Mouse (Mus musculus) liver, embryonic 13.5 days (tissue): Measurements from ENCODE around the gene Fbxl15. TPM values are rescaled to one million over a fixed set of nuclear protein-coding genes. Genes with fewer than 3 reads are reported as not detected.

ENCODE experiments used
- ATAC-seq: fragments of 200-750 bp; cut with Nextera tagmentation; 2 replicates; pipeline ENCODE4 v1.8.0; 2017; ENCODE audit warnings: low read depth, mild to moderate bottlenecking, moderate number of reproducible peaks, moderate library complexity
- DNase-seq: peaks from one replicate; pipeline ENCODE4 v3.0.0; 2022
- H3K27ac ChIP-seq: fragments of 300-500 bp; sonication (generic); 2 replicates; pipeline ENCODE4 v1.5.1; 2015; ENCODE audit warnings: moderate library complexity, mild to moderate bottlenecking, inconsistent platforms
- H3K27me3 ChIP-seq: fragments of 300-500 bp; sonication (generic); 2 replicates; pipeline ENCODE4 v1.6.1; 2015; ENCODE audit warnings: mild to moderate bottlenecking, inconsistent platforms
- H3K36me3 ChIP-seq: fragments of 300-500 bp; sonication (generic); 2 replicates; pipeline ENCODE4 v1.6.1; 2015; ENCODE audit warnings: mild to moderate bottlenecking, inconsistent platforms
- H3K4me1 ChIP-seq: fragments of 300-500 bp; sonication (generic); replicated peaks from 2 replicates; pipeline ENCODE4 v1.6.1; 2015; ENCODE audit warnings: inconsistent platforms
- H3K4me2 ChIP-seq: fragments of 300-500 bp; sonication (generic); 2 replicates; pipeline ENCODE4 v1.6.1; 2015; ENCODE audit warnings: inconsistent platforms, mild to moderate bottlenecking, moderate library complexity
- H3K4me3 ChIP-seq: fragments of 300-500 bp; sonication (generic); replicated peaks from 2 replicates; pipeline ENCODE4 v1.5.1; 2015; ENCODE audit warnings: mild to moderate bottlenecking, inconsistent platforms
- H3K9ac ChIP-seq: fragments of 300-500 bp; sonication (generic); 2 replicates; pipeline ENCODE4 v1.6.1; 2015; ENCODE audit warnings: mild to moderate bottlenecking, inconsistent platforms
- H3K9me3 ChIP-seq: fragments of 300-500 bp; sonication (generic); replicated peaks from 2 replicates; pipeline ENCODE4 v1.6.1; 2016; ENCODE audit warnings: inconsistent platforms
- WGBS: fragments of 180-500 bp; shearing (Covaris S2); methylation state at CpG from one replicate; pipeline ENCODE4 v1.1.7; 2015; ENCODE audit not compliant: insufficient replicate concordance; 5-methylcytosine and 5-hydroxymethylcytosine counted together
- polyA plus RNA-seq: library from polyadenylated mRNA; unstranded; fragments of >200 nt; fragmentation: Nextera tagmentation; extraction: Ambion mirVana; gene quantifications from 2 replicates; pipeline ENCODE4 v1.2.1, GENCODE M21; 2015

Fbxl15 gene
- polyA plus RNA-seq: 11.2 and 12.1 TPM in 2 replicates

DNA sequence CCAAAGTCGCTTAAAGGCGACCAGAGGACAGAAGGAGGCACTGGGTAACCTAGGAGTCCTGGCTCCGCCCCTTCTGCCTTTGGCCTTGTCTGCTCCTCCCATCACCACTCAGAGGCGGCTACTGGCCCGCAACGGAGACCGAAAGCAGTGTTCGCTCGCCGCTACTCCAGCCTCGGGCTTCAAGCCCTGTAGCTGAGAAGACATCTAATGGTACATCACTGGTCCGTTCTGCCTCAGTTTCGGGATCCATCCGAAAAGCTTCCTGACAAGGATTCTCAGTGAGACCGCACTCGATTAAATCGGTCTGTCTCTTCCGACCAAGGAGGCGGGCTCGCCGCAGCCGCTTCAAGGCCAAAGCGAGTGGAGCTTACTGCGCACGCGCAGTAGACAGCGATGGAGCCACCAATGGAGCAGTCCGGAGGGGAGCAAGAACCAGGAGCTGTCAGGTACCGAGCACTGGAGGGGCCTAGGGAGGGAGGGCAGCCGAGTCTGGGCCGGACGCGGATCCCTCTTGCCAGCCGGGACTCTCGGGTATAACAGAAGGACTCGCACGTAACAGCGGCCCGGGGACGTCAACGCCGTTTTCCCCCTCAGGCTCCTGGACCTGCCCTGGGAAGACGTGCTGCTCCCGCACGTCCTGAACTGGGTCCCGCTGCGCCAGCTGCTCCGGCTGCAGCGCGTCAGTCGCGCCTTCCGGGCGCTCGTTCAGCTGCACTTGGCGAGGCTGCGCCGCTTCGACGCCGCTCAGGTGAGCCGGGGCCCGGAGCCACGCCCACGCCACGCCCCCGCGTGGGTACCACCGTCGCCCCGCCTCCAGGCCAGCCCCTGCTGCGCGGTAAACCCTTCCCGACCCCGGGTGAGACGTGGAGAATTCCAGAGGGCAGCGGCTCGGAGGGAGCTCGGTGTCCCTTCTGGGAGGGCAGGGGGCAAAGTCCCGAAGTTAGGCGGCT is at the start of gene Fbxl15:
Fbxl15 (plus strand) TSS at position 104 of the 950 bp plus-strand sequence.
- WGBS: under 1% methylated on average over 81 of the region's 81 CpGs
- Histone ChIP-seq H3K9ac (peak within 1 kb of the TSS; percentile 83), H3K4me2 (peak within 1 kb of the TSS; percentile 100), H3K27me3 (peaks cover 48% of the 10 kb centered on the region), H3K36me3 (peaks cover 20% of the 10 kb centered on the region), H3K27ac (peak within 1 kb of the TSS; percentile 91), H3K4me3 (peak within 1 kb of the TSS; percentile 82), H3K9me3 (no peaks in the 10 kb centered on the region), H3K4me1 (peaks cover 46% of the 10 kb centered on the region)
- peak; percentile 88 for DNase-seq
- ATAC-seq: peak; percentile 87

DNA sequence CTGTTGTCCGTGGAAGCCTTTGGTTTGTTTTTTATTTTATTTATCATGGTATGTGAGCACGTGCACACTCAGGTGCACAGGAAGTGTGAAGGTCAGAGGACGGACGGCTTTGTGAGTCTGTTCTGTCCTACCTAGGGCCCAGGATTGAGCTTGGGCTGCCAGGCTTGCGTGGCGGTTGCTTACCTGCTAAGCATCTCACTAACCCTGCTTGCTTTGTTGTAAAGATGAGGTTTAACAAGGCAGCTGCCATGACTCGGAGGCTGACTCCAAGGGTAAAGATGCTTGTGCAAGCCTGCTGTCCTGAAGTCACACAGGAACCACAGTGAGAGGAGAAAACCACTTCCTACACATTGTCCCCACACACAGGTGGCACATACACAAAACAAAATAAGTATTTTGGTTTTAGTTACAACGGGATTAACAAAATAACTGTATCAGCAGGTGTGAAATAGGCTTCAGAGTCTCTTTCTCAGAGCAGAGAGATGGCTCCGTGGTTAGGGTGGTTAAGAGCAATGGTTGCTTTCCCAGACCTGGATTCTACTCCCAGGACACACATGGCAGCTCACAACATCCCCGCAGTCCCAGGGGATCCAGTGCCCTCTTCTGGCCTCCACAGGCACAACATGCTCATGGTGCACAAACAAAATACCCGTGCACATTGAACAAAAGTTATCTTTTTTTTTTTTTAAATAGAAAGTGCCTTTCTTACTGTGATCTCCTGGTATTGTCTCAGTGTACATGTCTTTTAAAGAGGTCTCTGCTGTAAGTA is 45.7 kb upstream of the Fbxl15 start:
- H3K9me3 ChIP-seq: no peaks in the 10 kb centered on the region
- H3K4me2 ChIP-seq: no peak overlapping the region
- DNase-seq: no peak
- H3K27ac ChIP-seq: no peak overlapping the region
- no peak overlapping the region for H3K4me3 ChIP-seq
- 85% methylated on average over 11 of the region's 11 CpGs for WGBS
- peaks cover 77% of the 10 kb centered on the region for H3K36me3 ChIP-seq
- H3K27me3 ChIP-seq: no peaks in the 10 kb centered on the region
- no peaks in the 10 kb centered on the region for H3K4me1 ChIP-seq
- ATAC-seq: no peak
- H3K9ac ChIP-seq: no peak overlapping the region

DNA sequence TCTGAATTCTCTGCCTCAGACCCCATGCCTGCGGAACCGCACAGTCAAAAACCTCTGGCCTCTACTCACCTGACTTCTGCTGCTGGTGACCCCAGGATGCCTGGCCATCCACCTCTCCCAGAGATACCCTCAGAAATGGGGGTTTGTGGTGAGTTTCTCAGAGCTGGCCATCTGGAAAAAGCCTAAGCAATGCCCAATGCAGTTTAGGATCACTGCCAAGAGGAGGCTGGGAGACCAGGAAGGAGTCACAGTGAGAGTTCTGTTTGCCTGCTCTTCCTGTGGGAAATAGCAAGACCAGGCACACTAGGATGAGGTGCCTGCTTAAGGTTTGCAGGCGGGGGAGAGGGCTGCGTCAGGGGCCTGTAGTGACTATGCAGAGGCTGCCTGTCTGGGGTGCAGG is 43.3 kb upstream of the Fbxl15 start:
- Histone ChIP-seq H3K27me3 (no peaks in the 10 kb centered on the region), H3K9me3 (no peaks in the 10 kb centered on the region), H3K4me2 (no peak overlapping the region), H3K36me3 (peaks cover 66% of the 10 kb centered on the region), H3K9ac (no peak overlapping the region), H3K4me1 (no peaks in the 10 kb centered on the region), H3K4me3 (no peak overlapping the region), H3K27ac (no peak overlapping the region)
- ATAC-seq: no peak
- WGBS: 87% methylated on average over 4 of the region's 4 CpGs
- DNase-seq: no peak

DNA sequence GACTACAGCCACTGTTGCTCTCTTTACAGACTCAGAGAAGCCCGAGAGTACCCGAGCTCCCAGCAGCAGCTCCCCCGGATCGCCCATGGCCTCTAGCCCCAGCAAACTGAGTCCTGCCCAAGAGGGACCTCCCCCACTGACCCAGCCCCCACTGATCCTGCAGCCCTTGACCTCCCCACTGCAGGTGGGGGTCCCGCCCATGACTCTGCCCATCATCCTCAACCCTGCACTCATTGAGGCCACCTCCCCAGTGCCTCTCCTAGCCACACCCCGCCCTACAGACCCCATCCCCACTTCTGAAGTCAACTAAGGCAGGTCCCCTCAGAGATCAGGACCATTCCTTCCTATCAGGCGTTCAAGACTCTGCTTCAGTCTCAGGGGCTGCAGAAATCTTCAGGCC is 42.4 kb upstream of the Fbxl15 start:
- H3K27ac ChIP-seq: no peak overlapping the region
- H3K27me3 ChIP-seq: no peaks in the 10 kb centered on the region
- H3K36me3 ChIP-seq: peaks cover 57% of the 10 kb centered on the region
- no peak for DNase-seq
- no peaks in the 10 kb centered on the region for H3K4me1 ChIP-seq
- no peak overlapping the region for H3K4me2 ChIP-seq
- H3K4me3 ChIP-seq: no peak overlapping the region
- H3K9ac ChIP-seq: no peak overlapping the region
- no peaks in the 10 kb centered on the region for H3K9me3 ChIP-seq
- WGBS: 70% methylated on average over 7 of the region's 7 CpGs
- ATAC-seq: no peak

DNA sequence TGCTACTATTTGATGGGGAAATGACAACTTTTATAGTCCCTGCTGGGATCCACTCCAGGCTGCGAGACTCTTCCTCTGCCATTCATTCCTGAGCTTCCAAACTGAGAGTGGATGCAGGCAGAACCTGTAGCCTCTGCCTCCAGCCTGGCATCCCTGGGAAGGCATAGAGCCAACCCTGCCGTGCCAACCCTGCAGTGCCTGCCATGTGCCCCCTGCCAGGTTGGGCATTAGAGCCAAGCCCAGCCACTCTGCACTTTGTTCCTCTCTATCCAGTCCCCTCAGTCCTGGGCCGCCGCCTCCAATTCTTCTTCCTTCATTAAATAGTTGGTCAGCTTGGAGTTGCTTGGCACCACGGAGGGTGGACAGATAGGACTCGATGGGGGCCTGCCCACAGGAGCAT is 41.9 kb upstream of the Fbxl15 start:
- 0 out of 2 replicates have a peak, but pooled peaks cover under 1% of the 10 kb centered on the region for H3K27me3 ChIP-seq

DNA sequence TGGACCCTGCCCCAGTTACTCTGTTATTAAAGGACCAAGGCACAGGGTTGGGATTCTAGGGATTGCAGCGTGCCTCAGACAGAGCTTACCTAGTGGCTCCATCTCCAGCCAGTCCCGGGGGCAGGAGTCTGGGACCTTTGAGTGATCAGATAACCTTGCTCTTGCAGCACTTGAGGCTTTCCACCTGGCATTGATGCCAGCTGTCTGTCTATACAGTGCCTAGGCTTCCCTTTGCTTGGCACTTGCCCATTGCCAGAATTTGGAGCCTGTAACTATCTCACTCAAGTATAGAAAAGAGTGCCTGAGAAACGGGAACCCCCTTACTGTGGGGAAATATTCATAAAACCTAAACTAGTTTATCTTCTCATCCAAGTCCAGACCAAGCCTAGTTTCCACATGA is 41.1 kb upstream of the Fbxl15 start:
- Histone ChIP-seq H3K36me3 (peaks cover 46% of the 10 kb centered on the region), H3K9me3 (no peaks in the 10 kb centered on the region), H3K4me1 (no peaks in the 10 kb centered on the region), H3K4me3 (no peak overlapping the region), H3K27me3 (0 out of 2 replicates have a peak, but pooled peaks cover 6% of the 10 kb centered on the region), H3K9ac (no peak overlapping the region), H3K4me2 (no peak overlapping the region), H3K27ac (no peak overlapping the region)
- 75% methylated on average over 3 of the region's 3 CpGs for WGBS
- ATAC-seq (no peak), DNase-seq (no peak)

More for the DNA sequence above, 41.9 kb upstream of the Fbxl15 start:
- H3K9me3 ChIP-seq: no peaks in the 10 kb centered on the region
- no peak for ATAC-seq
- WGBS: 83% methylated on average over 6 of the region's 6 CpGs
- H3K4me2 ChIP-seq: no peak overlapping the region
- DNase-seq: no peak
- H3K4me1 ChIP-seq: no peaks in the 10 kb centered on the region
- no peak overlapping the region for H3K27ac ChIP-seq
- H3K4me3 ChIP-seq: no peak overlapping the region
- peaks cover 54% of the 10 kb centered on the region for H3K36me3 ChIP-seq
- H3K9ac ChIP-seq: no peak overlapping the region

DNA sequence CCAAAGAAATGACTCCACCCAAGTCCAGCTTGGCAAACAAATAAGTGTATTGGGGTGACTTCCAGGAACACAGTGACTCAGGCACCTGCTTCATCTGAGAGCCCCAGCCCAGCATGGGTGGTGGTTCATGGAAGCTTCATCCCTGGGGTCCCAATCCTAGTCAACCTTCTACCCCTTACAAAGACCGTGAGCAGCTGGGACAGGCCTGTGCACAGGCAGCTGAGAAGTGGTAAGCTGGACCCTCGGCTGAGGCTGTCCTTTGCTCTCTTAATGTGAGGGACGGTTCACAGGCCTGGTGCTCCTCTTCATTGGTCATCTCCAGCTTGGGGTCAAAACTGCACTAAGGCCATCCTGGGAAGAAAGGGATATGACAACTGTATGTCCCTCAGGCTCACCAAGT is 40.4 kb upstream of the Fbxl15 start:
- H3K27me3 ChIP-seq: peaks cover 12% of the 10 kb centered on the region
- no peak overlapping the region for H3K27ac ChIP-seq
- DNase-seq (no peak), ATAC-seq (no peak)
- no peak overlapping the region for H3K4me3 ChIP-seq
- 66% methylated on average over 3 of the region's 3 CpGs for WGBS
- H3K4me2 ChIP-seq: no peak overlapping the region
- H3K9me3 ChIP-seq: no peaks in the 10 kb centered on the region
- H3K4me1 ChIP-seq: no peaks in the 10 kb centered on the region
- H3K36me3 ChIP-seq: peaks cover 39% of the 10 kb centered on the region
- no peak overlapping the region for H3K9ac ChIP-seq

DNA sequence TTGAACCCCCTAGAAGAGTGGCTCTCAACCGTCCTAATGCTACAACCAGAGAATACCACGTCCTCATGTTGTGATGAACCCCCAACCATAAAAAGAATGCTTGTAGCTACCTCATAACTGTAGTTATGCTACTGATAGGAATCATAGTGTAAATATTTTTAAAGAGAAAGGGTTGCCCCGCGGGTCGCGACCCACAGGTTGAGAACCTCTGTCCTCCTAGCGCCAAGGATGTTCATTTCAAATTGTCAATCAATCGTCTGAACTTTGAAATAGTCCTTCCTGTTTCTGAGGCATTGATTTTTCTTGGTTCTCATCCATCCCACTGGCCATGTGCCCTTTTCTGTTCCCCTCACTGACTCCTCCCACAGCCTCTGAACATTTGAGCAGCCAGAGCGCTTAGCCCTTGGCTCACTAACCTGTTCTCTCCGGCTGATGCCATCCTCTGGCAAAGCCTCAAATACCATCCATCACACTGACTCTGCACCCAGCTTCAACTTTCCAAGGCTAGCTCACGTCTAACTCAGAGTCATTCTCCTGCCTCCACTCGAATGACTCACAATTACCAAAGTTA is 37.4 kb upstream of the Fbxl15 start:
- DNase-seq: no peak
- Histone ChIP-seq H3K9me3 (no peaks in the 10 kb centered on the region), H3K36me3 (peaks cover 12% of the 10 kb centered on the region), H3K4me3 (no peak overlapping the region), H3K4me1 (no peaks in the 10 kb centered on the region), H3K9ac (no peak overlapping the region), H3K4me2 (no peak overlapping the region), H3K27ac (no peak overlapping the region), H3K27me3 (peaks cover 27% of the 10 kb centered on the region)
- WGBS: 48% methylated on average over 12 of the region's 12 CpGs
- no peak for ATAC-seq

DNA sequence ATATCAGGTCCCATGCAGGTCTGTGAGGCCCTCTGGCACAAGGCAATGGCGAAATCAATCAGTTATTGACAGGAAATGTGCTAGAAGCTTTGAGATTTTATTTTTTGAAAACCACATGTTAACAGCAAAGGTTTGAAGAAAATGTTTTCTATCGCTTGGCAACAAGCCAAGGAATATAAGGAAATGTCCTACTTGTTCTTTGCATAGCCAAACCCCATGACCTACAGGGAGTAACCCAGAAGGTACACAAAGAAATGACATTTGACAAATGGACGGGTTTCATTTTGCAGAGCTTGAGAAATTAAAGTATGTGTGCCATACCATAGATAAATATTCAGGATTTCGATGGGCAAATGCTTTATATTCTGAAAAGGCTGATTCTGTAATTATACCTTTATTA is 31.0 kb upstream of the Fbxl15 start:
- no peak overlapping the region for H3K4me3 ChIP-seq
- H3K27ac ChIP-seq: no peak overlapping the region
- peaks cover 36% of the 10 kb centered on the region for H3K27me3 ChIP-seq
- no peak overlapping the region for H3K4me2 ChIP-seq
- WGBS: 46% methylated on average over 4 of the region's 4 CpGs
- ATAC-seq: no peak
- H3K9me3 ChIP-seq: no peaks in the 10 kb centered on the region
- no peak overlapping the region for H3K9ac ChIP-seq
- H3K4me1 ChIP-seq: no peaks in the 10 kb centered on the region
- DNase-seq: no peak
- no peaks in the 10 kb centered on the region for H3K36me3 ChIP-seq

DNA sequence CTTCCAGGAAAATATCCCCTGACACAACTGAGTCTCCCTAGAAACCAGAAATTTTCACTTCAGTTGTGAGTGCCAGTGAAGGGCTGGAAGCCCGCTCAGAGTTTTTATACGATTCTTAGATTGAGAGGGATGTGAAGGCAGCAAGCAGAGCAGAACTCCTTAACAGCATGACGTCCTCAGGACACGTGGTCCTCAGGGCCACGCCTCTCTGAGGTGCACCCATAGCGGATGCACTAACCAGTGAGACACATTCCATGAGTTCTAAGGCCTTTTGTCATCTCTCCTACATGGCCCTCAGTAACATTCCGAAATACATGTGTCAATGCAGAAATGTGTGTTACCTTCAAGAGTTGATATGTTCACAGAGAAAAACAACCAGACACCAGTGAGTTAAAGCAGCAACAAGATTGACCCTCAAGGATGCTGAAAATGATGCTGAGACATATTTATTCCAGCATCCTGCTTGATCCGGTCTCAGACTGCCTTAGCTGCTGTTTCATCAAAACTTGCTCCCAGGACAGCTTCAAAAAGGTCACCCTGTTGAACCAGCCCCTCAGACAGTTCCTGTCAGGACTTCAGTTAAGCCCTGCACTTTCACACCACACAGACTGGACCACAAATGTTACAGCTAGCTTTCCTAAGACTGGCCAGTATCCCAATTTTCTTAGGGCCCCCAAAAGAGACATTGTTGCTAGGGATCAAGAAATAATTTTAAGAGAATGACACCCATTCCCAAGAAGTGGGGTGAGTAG is 27.5 kb upstream of the Fbxl15 start:
- H3K9ac ChIP-seq: no peak overlapping the region
- peaks cover 15% of the 10 kb centered on the region for H3K27me3 ChIP-seq
- H3K36me3 ChIP-seq: no peaks in the 10 kb centered on the region
- no peak overlapping the region for H3K4me3 ChIP-seq
- no peaks in the 10 kb centered on the region for H3K9me3 ChIP-seq
- 34% methylated on average over 8 of the region's 8 CpGs for WGBS
- H3K4me1 ChIP-seq: peaks cover 19% of the 10 kb centered on the region
- H3K4me2 ChIP-seq: no peak overlapping the region
- no peak overlapping the region for H3K27ac ChIP-seq
- ATAC-seq (no peak), DNase-seq (no peak)

DNA sequence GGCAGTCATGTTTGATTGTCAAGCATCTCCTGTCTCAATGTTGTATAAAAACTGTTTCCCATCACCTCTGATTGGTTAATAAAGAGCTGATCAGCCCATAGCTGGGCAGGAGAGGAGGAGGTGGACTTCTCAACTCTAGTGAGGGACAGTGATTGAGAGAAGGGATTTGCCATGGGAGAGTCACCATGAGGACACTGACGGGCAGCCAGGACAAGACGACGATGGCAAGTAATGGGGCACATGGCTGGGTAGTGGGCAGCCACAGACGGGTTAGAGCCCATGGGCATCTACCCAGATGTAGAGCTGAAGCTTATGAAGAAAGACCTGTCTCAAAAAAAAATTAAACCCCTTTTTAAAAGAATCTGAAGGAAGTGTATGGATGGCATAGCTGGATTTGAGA is 25.4 kb upstream of the Fbxl15 start:
- Histone ChIP-seq H3K4me1 (peaks cover 34% of the 10 kb centered on the region), H3K9ac (no peak overlapping the region), H3K27me3 (peaks cover 17% of the 10 kb centered on the region), H3K4me2 (no peak overlapping the region), H3K36me3 (peaks cover 4% of the 10 kb centered on the region), H3K27ac (no peak overlapping the region), H3K9me3 (no peaks in the 10 kb centered on the region), H3K4me3 (no peak overlapping the region)
- WGBS: 88% methylated on average over 4 of the region's 4 CpGs
- DNase-seq: no peak
- no peak for ATAC-seq
